Mouse (Mus musculus) layer of hippocampus, adult 9-10 months (tissue): Measurements from ENCODE around the gene Ppip5k1.
"Not testable (repeated sequence)": the region's sequence is repeated elsewhere in the genome, so short reads cannot be mapped to it uniquely, and the experiment has no call there.

Source experiments
- DNase-seq: peaks from one replicate; pipeline ENCODE4 v3.0.0; 2022; ENCODE audit warnings: low spot score

Ppip5k1 gene

DNA sequence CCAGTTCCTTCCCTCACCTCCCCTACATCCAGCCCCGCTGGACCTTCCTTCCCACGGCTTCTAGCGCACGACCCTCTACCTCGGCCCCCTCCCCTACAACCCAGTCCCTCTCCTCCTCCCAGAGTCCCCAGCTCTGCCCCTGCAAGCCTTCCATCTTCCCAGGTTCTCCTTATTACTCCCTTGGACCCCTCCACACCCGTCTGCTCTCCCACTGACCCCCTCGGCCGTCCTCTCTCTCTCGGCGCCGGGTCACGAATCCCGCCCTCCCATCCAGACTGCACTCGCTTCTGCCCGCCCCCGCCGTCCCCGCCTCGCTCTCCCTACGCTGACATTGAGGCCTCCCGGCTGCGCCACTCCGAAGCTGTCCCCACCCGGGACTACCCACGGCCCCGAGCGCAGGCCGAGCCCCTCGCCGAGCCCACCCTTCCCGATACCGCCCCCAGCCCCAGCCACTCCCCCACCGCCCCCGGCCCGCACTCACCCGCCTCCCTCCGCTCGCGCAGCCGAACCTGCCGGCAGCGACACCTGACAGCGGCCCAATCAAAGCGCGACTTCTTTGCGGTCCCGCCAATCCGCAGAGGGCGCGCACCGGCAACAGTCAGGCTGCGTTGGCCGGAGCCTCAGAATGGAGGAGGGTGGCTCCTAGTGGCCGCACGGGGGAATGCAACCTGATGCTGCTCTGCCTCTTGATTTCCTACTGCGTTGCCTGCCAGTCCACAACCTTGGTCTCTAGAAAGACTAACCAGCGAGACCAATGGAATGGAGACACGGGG lies at the start of gene Ppip5k1:
Gene Ppip5k1, minus strand, starts transcription at position 577 of the 773 bp plus-strand sequence.
- peak; percentile 98 for DNase-seq

DNA sequence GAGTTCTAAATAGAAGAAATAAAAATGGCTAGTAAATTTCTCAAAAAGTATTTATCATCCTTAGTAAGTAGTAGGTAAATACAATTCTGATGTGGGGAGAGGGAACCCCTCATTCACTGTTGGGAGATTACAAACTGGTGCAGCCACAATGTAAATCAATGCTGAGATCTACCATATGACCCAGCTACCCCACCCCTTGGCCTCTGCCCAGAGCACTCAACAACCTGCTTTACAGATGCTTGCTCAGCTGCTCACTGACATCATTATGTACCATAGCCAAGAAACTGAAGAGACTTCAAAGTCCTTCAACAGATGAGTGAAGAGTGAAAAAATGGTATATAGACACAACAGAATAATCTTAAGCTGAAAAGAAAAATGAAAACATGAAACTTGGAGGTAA lies 48.1 kb upstream of the Ppip5k1 start:
- DNase-seq: no peak

DNA sequence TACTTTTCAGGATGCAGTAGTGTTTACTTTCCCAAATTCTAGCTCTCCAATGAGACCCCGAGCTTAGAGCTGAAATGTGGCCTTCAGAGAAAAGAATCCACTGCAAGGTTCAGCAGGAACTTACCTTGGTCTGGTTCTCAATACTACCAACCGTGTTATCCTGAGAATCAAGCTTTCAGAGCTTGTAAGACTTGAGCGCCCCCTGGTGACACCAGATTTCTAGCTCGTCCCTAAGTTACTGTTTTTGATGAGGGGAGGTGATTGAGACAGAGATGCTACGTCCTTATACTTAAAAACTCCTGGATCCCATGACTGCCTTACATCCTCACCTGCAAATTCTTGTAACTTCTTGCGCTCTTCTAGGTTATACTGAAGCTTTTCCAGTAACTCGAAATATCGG lies 41.4 kb upstream of the Ppip5k1 start:
- peak; percentile 63 for DNase-seq

DNA sequence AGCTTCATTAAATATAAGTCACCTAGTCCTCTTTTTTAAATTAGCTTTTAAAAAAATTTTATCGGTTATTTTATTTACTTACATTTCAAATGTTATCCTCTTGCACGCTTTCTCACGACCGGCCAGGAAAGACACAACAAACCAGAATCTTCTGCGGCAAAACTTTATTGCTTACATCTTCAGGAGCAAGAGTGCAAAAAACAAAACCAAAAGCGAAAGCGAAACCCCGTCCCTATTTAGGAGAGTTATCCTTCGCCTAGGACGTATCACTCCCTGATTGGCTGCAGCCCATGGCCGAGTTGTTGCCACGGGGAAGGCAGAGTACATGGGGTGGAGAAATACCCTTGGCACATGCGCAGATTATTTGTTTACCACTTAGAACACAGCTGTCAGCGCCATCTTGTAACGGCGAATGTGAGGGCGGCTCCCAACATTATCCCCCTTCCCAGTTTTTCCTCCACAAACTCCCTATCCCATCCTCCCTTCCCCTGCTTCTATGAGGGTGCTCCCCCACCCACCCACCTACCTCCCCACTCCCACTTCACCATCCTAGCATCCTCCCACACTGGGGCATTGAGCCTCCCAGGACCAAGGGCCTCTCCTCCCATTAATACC lies 31.9 kb upstream of the Ppip5k1 start, which contains the start of gene Strc:
Gene Strc, minus strand, starts transcription at position 208 of the 615 bp plus-strand sequence.
- not testable (repeated sequence) for DNase-seq

DNA sequence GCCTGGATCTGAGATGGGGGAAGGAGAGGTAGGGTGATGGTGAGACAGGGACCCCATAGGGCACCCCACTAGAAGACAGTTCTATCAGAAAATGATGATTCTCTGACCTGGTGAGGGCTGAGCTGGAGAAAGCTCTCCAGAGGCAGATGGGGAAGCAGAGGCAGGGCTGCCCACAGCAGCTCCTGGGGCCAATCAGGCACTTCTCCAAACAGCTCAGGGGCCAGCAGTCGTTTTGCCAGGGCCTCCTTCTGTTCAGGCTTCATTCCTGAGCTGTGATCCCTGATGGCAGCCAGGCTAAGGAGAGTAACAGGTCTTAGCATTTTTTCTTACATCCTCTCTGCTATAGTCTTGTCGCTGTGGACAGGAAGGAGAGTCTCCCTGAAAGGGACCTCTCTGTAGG lies 19.6 kb upstream of the Ppip5k1 start:
- no peak for DNase-seq

DNA sequence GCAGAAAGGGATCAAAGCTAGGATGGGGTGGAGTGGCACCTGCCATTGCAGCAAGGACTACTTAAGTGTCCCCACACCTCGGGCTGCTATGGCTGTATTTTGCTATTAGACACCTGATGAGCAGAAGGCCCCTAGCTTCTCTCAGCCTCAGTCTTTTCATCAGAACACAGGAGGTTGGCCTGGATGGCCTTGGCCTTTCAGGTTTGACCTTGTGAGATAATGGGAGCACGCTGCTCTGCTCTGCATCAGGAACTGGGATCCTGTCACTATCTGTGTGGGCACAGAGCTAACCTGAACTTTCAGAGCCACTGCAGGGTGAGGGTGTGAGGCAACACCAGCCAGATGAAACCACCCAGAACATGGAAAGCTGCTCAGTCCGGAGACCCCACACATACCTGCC lies 17.1 kb upstream of the Ppip5k1 start:
- no peak for DNase-seq

DNA sequence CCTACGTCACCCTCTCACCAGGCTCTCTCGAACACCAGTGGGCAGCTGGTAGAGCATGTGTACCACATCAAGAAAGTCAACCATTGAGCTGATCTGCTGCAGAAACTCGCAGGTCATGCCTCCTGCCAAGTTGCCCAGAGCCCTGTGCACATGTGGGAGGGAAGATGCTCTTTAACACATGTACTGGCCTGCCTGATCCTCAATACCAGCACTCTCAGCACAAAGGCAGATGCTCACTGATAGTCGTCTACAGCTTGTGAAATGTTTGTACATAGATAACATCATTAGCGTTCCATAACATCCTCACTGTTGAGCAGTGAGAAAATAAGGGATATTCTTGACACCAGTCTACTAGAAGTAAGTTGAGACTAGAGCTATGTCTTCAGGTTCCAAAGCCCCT lies 15.7 kb upstream of the Ppip5k1 start:
- DNase-seq: no peak

DNA sequence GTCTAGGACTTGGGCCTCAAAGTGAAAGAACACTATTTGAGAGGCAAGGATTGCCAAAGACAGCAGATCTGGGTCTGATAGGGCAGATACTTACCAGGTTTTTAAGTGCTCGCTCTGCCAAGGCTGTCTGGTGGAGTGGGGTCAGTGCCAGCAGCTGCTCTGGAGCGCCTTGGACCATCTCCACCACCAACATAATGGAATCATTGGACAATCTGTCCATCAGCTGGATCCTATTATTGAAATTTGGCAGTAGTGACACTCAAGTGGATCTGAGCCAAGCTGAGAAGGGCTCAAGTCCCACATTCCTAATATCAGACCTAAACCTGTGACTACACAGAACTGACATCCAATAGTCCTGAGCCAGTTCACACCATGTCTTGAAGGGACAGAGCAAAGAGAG lies 13.6 kb upstream of the Ppip5k1 start:
- no peak for DNase-seq

DNA sequence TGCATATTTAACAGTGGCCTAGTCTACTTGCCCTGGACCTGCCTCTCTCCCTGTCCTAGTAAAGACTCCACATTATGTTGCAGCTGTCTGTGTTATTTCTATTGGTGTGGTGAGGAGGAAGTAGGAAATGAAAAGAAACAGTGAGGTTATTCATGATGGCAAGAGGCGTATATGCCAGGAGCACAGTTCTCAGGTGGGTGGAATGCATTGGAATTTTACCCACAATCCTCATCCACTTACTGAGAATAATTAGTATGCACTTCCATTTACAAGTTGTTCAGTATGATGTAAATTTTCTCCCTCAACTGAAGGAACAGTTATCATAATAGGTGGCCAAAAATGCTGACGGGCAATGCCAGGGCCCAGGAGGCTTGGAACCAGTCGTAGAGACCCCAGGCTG lies 8.5 kb upstream of the Ppip5k1 start:
- DNase-seq: no peak

DNA sequence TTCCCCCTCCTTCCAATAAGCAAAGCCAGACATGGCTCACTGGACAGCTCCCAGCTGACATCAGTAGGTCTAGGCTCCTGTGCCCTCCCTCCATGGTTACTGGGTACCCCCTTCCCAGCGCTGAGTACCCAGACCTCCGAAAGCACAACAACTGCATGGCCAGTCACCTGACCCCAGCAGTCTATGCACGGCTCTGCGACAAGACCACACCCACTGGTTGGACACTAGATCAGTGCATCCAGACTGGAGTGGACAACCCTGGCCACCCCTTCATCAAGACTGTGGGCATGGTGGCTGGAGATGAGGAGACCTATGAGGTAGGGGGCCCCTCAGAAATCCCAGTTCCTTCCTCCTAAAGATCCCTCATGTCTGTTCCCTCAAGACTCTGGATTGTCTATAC lies 4.3 kb upstream of the Ppip5k1 start:
- DNase-seq: no peak

DNA sequence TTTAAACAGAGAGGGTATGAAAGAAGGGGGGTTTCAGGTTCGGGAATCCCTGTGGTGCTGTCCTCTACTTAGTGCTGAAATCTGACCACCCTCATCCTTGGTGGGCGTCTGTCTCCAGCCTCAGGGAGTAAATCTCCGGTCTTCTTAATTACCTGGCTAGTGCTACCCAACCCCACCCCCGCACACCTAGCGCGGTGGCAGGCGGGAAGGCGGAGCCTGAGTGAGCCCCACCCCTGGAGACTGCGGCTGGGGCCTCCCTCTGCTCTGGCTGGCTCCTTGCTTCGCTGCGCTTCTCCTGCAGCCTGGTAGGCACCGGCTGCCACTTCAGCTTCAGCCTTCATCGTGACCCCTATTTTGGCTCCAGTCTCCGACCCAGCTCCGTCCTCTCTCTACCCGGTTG lies 3.2 kb upstream of the Ppip5k1 start:
- DNase-seq: no peak

DNA sequence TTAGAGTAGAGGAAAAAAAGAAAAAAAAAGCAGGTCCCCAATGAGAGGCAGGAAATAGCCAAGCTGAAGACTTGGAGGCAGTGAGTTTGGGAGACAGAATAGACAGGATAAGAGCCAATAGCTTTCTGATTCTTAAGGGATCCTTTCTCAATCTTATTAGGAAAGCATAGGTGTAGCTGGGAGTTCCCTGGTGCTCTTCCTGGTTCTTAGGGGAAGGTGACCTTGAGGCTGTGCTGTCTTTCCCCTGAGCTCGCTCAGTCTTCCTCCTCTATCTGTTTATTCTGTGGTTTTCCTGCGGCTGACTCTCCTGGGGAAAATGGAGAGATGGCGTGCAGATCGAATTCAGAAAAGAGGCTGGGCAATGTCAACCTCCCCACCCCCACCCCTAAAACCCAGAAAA lies 2.8 kb upstream of the Ppip5k1 start:
- DNase-seq: no peak

DNA sequence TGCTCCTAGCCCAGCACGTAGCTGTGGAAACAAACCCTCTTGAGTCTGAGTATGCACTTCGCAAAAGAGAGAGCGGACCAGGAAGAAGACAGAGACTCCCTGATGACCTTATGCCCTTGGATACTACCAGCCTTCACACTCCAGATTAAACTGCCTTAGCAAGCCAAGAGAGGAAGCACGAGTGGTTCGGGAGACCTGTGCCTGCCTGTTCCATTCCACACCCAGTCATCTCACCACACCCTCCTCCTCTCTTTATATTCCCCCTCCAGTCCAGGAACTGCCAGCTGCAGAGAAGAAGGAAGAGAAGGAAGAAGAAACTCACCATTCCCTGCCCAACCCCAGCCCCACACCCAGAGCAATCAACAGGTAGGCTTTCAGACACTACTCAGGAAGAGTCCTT lies 2.3 kb upstream of the Ppip5k1 start, which contains the start of gene Ckmt1:
Gene Ckmt1, plus strand, starts transcription at position 221 of the 400 bp plus-strand sequence.
- no peak for DNase-seq

DNA sequence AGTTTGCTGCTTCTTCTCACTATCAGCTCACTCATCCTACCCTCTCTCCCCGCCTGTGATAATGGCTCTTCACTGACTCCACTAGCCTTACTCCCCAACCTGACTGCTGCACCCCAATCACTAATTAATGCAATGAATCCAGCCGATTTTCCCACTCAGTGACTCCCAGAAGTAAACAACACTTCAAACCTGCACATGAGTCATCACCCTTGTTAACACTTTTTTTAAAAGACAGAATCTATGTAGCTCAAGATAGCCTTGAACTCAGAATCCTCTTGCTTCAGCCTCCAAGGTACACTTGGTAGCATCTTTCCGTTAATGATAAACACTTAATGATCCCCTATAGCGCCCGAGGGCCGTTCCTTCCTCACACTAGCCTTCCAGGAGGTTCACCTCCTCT lies 818 bp downstream of the Ppip5k1 start:
- DNase-seq: no peak

DNA sequence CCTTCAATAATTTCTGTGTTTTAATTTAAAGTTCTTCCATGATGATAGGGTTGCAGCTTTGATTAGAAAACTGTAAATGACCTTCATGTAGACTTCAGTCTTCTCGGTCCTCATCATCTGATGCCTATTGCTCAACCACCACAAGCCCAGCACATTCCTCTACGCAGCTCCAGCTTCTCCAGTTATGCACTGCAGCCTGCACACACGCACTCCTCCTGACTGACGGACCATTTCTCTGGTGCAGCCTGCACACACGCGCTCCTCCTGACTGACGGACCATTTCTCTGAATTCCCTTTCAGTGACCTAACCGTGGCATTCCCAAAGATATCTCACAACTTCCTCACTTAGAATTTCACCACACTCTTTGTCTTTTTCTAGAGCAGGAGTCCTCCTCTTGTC lies 2.0 kb downstream of the Ppip5k1 start:
- DNase-seq: no peak

DNA sequence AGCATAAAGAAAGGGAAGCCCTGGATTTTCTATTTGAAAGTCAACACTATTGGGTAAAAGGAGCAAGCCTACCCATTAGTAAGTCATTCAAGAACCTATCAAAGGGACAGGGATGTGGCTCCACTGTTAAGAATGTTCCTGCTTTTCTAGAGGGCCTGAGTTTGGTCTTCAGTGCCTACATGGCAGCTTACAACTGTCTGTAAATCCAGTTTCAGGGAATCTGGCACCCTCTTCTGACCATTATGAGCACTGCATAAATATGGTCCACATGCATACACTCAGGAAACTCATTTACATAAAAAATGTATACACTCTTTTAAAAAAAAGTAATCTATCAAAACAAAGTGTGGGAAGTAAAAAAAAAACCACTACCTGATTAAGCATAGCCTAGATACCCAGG lies 16.1 kb downstream of the Ppip5k1 start:
- no peak for DNase-seq

DNA sequence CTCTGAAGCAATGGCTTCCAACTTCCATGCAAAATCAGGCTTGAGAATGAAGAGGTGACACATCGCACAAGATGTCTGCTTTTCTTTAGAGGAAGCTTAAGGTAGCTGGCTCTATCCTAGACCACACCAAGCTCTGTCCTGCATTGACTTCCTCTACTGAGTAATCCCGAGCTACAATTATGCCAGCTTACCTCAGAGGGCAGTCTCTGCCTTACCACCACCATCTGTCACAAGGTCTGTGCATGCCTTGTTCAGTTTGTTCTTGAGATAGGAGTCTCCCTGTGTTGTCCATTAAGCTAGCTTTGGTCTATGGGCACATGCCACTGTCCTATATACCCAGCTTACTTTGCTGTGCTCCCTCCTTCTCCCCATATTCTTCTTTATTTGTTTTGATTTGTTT lies 25.7 kb downstream of the Ppip5k1 start:
- no peak for DNase-seq

DNA sequence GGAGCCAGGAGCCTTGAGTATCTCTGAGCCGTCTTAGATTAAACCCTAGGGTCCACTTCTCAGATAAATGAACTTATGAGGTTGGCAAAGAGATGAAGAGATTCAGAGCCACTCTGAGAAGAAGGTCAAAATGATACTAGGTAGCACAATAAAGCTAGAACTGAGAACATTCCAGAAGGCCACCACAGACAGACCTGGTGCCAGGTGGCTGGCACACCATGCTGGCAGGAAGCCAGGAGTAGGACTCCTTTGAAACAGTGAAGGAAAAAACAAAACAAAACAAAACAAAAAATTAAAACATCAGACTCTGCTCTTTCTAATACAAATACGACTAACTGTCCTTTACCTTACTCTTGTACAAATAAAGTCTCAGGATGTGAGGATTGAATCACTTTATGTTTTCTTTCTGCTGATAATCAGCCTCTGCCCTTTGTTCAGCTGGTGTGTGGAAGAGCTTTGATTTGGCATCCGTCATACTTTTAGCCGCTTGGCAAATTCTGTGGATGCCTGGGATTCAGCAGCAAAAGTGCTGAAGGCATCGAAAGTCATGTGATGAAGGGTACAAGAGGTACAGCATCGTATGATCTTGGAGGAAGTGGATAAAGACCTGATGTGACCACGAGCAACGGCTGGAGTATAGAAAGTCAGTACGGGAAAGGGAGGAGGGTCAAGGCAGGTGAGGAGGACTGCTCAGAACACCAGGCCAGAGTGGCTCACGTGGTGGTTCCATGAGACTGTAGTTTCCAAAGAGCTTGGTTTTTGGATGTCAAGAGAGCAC lies 31.3 kb downstream of the Ppip5k1 start:
- DNase-seq: no peak

DNA sequence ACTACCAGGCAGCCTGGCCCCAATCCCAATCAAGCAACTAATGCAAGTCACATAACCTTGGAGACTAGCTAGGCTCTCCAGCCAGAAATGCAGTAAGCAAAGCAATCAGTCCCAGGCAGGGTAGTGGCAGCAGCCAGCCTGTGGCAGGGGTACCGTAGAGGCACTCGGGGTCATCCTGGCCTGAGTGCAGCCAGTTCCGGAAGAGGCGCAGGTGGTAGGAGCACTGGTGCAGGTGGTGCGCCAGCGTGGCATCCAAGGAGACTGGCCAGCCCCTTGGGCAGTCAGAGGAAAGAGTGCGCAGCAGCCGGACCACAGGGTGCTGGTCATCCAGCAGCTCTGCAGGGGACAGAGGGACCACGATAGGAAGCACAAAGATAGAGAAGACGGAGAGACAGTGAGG lies 32.2 kb downstream of the Ppip5k1 start:
- DNase-seq: no peak

DNA sequence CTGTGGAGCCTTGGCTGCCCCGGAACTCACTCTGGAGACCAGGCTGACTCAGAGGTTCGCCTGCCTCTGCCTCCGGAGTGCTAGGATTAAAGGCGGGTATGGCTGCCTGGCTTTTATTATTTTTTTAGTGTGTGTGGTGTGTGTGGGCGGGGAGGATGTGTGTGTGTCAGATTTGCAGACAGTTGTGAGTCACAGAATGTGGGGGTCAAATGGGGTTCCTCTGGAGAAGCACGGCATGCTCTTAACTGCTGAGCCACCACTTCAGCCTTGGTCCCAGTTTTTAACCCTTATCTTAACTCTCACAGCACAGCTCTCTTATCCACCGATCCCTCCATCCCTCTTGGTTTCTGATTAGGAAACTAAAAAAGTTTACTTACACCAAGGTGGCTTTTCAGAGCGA lies 38.9 kb downstream of the Ppip5k1 start:
- no peak for DNase-seq

DNA sequence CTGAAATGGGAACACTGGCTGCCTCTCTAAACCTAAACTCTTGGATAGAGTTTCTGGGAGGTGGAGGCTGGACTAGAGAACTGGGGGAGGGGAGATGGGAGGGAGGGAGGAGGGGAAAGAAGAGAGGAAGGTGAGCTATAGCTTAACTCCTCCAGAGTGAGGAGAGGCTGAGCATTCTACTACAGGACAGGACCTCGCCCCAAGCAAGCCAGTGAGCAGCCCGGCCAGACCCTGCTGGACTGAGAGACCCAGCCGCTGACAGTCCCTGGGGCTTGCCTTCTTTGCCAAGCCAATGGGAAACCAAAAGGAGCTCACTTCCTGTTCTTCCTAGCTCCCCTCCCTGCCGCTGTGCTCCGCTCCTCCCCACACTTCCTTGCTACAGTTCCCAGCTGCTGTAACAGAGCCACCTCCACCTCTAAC lies 46.2 kb downstream of the Ppip5k1 start:
- no peak for DNase-seq

DNA sequence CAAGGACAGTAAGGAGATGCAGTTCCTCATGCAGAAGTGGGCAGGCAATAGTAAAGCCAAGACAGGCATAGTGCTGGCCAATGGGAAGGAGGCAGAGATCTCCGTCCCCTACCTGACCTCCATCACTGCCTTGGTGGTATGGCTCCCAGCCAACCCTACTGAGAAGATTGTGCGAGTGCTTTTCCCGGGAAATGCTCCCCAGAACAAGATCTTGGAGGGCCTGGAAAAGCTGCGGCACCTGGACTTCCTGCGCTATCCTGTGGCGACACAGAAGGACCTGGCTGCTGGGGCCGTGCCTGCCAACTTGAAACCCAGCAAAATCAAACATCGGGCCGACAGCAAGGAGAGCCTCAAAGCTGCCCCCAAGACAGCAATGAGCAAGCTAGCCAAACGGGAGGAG lies 55.2 kb downstream of the Ppip5k1 start:
- no peak for DNase-seq

DNA sequence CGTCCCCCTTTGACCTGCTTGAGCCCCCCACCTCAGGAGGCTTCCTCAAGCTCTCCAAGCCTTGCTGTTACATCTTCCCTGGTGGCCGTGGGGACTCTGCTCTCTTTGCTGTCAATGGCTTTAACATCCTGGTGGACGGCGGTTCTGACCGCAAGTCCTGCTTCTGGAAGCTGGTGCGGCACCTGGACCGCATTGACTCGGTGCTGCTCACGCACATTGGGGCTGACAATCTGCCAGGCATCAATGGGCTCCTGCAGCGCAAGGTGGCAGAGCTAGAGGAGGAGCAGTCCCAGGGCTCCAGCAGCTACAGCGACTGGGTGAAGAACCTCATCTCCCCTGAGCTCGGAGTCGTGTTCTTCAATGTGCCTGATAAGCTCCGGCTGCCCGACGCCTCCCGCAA lies 55.7 kb downstream of the Ppip5k1 start:
- DNase-seq: no peak
